Mouse (Mus musculus) cerebellum, adult 11 months (tissue): Measurements from ENCODE around the gene D17Wsu92e.

ENCODE experiments used
- DNase-seq: peaks from one replicate; pipeline ENCODE4 v3.0.0; 2022

D17Wsu92e gene

GRCm38 (mm10) chr17:27788456-27789172, 31.8 kb downstream of the D17Wsu92e start:
- no peak for DNase-seq

GRCm38 (mm10) chr17:27783567-27783966, 36.9 kb downstream of the D17Wsu92e start:
- DNase-seq: no peak

- DNase-seq: no peak
Observed at GRCm38 (mm10) chr17:27781059-27781687, 39.3 kb downstream of the D17Wsu92e start.

DNA sequence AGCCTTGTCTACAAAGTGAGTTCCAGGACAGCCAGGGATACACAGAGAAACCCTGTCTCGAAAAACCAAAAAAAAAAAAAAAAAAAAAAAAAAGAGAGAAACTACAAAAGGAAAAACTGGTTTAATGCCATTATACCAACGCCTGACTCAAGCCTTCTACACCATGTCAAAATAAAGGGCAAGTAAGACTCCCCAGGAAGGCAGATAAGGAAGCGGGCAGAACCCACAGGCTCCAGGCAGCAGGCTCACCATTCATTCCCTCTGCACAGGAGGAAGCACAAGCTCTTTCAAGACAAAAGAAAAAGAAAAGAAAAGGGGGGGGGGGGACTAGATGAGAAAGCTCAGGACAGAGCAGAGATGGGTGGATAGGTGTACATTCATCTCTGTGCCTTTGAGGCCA, 40.7 kb downstream of the D17Wsu92e start:
- no peak for DNase-seq

DNA sequence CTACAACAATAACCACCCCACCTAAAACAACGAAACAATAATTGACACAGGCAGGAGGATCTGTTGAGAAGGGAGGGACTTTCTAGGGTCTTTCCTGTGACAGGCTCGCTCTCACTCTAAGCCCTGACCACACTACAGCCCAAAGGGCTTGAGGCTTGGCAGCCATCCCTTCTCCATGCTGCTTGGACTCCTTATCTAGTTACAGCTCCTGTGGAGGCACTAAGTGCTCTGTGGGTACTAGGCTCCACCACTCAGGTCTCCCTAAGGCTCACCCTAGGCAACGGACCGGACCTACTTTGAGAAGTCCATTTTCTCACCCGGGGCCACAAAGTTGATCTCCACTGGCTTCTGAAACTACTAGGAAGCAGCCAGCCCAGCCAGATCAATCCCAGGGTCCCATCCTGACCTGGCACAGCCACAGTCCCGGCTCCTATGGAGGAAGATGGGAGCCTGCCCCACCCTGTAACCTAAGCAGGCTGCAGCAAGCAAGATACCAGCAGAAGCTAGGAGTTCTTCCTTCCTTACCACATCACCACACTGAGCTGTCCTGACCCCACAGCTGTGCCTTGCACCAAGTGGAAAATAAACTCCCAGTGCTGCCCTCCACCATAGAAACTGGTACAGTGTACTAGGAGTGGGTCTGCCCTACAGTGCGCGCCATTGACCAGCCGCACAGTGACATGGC, 41.6 kb downstream of the D17Wsu92e start:
- DNase-seq: no peak

GRCm38 (mm10) chr17:27777823-27778222, 42.6 kb downstream of the D17Wsu92e start:
- no peak for DNase-seq

- no peak for DNase-seq
Observed at GRCm38 (mm10) chr17:27774198-27774597, 46.2 kb downstream of the D17Wsu92e start.

DNA sequence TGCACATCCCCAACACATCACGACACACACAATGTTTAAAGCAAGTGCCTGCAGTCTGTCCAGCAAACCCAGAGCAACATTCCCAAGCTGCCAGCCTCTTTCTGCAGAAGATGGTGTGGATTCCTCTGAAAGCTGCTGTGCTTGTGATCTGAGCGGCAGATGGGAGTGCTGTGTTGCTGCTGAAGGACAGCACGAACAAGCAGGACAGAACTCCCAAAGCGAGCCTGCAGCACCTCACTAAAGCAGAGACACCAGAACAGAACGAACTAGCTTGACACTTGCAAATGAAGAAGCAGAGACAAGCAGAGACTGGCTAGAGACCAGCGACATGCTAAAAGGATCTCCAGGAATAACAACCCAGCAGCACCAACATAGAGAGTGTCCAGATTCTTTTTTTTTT, 48.8 kb downstream of the D17Wsu92e start:
- no peak for DNase-seq

DNA sequence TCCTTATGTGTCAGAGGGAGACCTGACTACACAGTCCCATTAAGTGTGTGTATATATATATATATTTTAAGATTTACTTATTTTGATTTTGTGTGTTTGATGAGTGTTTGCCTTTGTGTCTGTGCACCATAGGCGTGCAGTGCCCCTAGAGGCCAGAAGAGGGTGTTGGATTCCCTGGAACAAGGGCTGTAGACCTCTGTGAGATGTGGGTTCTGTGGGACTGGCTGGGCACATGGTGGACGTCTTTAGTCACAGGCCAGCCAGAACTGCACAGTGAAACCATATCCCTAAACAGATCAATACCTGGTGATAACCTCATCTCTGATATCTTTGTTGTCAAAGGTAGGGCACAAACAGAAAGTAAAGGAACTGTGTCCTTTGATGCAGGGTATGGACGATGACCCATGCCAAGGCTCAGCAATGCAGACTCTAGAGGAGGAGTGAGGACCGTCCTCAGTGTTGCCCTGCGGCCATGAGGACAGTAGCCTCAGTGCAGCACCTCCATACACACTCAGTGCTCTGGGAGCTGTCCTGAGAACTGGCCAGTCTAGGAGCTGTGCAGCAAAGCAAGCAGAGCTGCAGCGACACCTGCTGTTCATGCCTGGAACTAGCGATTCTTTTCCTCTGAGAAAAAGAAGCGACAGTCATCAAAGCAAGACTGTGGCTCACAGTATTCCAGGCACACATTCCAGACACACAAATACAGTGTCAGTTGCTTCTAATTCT, 51.5 kb downstream of the D17Wsu92e start:
- DNase-seq: peak; percentile 77

DNA sequence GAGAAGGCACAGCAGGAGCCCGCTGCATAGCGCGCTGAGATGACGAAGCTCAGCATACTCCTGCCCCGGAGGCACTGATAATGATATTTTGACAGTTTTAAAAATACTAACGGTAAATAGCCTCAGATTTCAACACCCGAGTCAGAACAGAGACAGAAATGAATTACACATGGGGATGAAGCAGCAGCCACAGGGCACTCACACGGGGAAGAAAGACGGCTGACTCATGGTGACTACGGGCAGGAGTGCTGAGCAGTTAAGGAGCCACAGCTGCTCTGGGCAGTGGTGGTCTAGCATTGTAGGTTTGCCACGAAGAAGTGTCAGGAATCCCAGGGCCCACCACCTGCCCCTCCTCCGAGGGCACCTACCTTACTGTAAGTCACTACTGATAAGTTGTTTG, 52.9 kb downstream of the D17Wsu92e start:
- no peak for DNase-seq

- DNase-seq: no peak
Observed at GRCm38 (mm10) chr17:27767120-27767519, 53.3 kb downstream of the D17Wsu92e start.

- no peak for DNase-seq
Observed at GRCm38 (mm10) chr17:27765066-27765465, 55.4 kb downstream of the D17Wsu92e start.

- no peak for DNase-seq
Observed at GRCm38 (mm10) chr17:27764453-27764852, 56.0 kb downstream of the D17Wsu92e start.

- DNase-seq: peak; percentile 9
Observed at GRCm38 (mm10) chr17:27762884-27763283, 57.6 kb downstream of the D17Wsu92e start.

DNA sequence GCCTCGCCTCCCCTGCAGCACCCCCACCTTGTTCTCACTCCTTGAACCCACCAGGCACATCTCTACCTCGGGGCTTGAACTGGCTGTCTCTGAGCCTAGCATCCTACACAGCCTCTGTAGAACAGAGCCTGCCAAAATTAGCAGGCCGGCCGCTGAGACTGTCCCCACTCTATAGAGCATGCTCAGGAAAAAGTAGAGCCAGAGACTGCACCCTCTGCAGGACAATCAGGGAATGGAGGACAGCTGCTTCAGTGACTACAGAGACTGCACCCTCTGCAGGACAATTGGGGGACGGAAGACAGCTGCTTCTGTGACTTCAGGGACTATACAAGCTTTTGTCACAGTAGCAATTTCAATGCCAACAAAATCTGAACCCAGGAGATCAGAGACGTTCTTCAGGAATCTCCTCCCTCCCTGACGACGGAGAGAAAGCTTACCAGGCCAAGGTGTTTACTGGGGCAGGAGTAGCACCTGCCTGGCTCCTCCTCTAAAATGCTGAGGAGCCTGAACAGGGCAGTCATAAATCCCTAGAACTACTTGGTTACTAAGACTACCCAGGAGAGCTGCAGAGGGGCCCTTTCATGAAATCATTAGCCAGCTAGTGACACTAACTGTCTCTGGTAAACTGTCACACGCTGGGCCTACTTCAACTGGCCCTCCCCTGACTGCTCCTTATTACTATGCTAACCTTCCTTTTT, 58.7 kb downstream of the D17Wsu92e start:
- DNase-seq: peak; percentile 88

- DNase-seq: no peak
Observed at GRCm38 (mm10) chr17:27760169-27760568, 60.3 kb downstream of the D17Wsu92e start.

GRCm38 (mm10) chr17:27751314-27752202, 68.9 kb downstream of the D17Wsu92e start:
- no peak for DNase-seq

DNA sequence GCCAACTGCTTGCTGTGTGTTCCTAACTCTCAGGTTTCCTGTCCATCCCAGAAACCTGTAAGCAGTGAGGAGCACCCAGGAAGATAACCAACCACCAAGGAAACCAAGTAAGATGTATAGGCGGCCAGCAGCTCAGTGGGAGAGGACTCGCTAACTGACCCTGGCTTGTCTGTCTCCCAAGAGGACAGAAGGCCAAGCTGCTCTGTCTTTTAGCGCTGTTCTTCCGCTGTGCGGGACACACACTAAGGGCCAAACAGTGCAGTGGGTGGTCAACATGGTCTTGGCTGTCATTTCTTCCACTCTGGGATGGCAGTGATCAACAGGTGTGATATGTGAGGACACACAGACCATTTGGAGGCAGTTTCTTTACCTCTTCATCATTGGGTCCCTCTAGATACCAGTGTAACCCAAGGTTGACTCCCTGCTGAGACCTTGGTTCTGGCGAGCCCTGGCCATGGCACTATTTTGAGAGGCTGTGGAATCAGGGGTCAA, 70.0 kb downstream of the D17Wsu92e start:
- no peak for DNase-seq

- DNase-seq: no peak
Observed at GRCm38 (mm10) chr17:27748123-27748522, 72.3 kb downstream of the D17Wsu92e start.

DNA sequence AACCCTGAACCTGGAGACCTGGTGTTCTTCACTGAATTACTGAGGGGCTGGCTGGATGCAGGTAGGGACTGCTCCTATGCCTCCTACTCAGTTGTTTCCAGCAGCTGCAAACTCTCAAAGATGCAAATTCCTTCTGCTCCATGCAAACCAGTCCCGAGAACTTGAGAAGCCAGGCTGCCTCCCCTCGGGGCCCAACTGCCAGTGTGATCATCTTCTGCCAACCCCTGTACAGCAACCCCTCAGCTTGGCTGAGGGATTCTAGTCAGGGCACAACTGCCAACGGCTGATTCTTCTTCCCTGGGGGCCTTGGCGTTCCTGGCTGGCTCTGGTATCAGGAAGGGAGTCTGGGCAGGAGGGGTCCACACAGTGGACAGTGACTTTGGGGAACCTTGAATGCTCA, 74.0 kb downstream of the D17Wsu92e start:
- DNase-seq: no peak

DNA sequence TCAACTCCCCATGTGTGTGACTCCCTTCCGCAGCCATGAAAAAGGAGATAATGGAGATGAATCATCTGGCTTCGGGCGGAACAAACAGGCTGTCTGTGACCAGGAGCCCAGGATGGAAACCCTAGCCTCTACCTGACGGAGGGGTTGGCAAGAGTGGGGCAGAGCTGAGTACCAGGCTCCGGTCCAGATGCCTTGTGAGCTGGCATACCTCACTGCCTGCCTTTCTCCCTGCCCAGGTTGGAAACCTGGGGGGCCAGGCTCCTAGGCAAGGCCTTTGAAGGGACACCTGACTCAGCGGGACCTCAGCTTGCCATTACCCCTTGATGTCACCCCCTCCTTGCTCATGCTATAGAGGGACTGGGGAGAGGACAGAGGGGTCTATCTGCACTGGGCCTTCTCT, 79.5 kb downstream of the D17Wsu92e start:
- no peak for DNase-seq
